Mouse (Mus musculus) G1E (cell line): ENCODE data around the gene A630095N17Rik.

Source experiments
- CTCF ChIP-seq: IDR thresholded peaks from 2 replicates; pipeline ENCODE4 v1.5.1; 2012; ENCODE audit warnings: low read depth, low read length, inconsistent platforms, mixed read lengths
- GATA1 ChIP-seq: IDR thresholded peaks from 2 replicates; pipeline ENCODE4 v1.6.1; 2012; ENCODE audit warnings: borderline replicate concordance, low read length, inconsistent platforms, mixed read lengths
- GATA2 ChIP-seq: IDR thresholded peaks from 2 replicates; pipeline ENCODE4 v1.6.1; 2012; ENCODE audit warnings: low read depth, low read length, inconsistent platforms, borderline replicate concordance
- POLR2AphosphoS5 ChIP-seq: IDR thresholded peaks from 2 replicates; pipeline ENCODE4 v1.6.1; 2012; ENCODE audit warnings: low read depth, low read length, inconsistent platforms; ENCODE audit not compliant: insufficient replicate concordance
- TAL1 ChIP-seq: conservative IDR thresholded peaks from 2 replicates; pipeline ENCODE4 v1.6.1; 2012; ENCODE audit warnings: low read depth, low read length, inconsistent platforms, mixed read lengths

GRCm38 (mm10) chr1:75236117-75237050 lies 4.5 kb upstream of the A630095N17Rik start, which contains the start of gene Dnajb2:
- TF ChIP-seq CTCF (no peak), GATA1 (no peak), POLR2AphosphoS5 (no peak), TAL1 (peak; percentile 68; the same call in 1 of the 2 replicates), GATA2 (no peak)
